Mouse (Mus musculus): ENCODE measurements around the gene Esrrg. TPM values are rescaled to one million over a fixed set of nuclear protein-coding genes. Genes with fewer than 3 reads are reported as not detected.

Gene Esrrg
- total and polyA plus RNA-seq, 3 experiments: not detected

GRCm38 (mm10) chr1:187676626-187677025 lies 68.0 kb downstream of the Esrrg start:
- no peak overlapping the region for H3K4me2 ChIP-seq (ENCODE audit: insufficient read depth, low read depth, poor library complexity, severe bottlenecking)
- no peaks in the 10 kb centered on the region for H3K4me1 ChIP-seq (ENCODE audit: control insufficient read depth in 1 of 2, insufficient read depth in 2 of 2)
- no peak overlapping the region for H3K9ac ChIP-seq (ENCODE audit: insufficient read depth, low read depth)
- no peaks in the 10 kb centered on the region for H3K79me2 ChIP-seq (replicated peaks; ENCODE audit: control insufficient read depth, extremely low read depth, insufficient read depth, poor library complexity, severe bottlenecking)
- H3K27ac ChIP-seq (ENCODE audit: insufficient read depth, low read depth): no peak overlapping the region
- H3K4me3 ChIP-seq (replicated peaks in 1 of 3; ENCODE audit: low read depth in 2 of 3, low read length in 2 of 3, poor library complexity in 1 of 3): no peak overlapping the region
- H3K9me3 ChIP-seq (replicated peaks; ENCODE audit: low read length): peaks cover 65% of the 10 kb centered on the region
- no peak for DNase-seq (ENCODE audit: extremely low read depth)
- H3K36me3 ChIP-seq (replicated peaks in 1 of 2; ENCODE audit: control insufficient read depth in 1 of 2, insufficient read depth in 1 of 2, low read length in 1 of 2): no peaks in the 10 kb centered on the region
- dilution Hi-C loops (cut with MboI; ENCODE audit: extremely low pct_ligation_motif_present, extremely low pct_unique_long_range_greater_than_20kb, low sequenced_read_pairs): no loop called here
- H3K27me3 ChIP-seq (replicated peaks): no peaks in the 10 kb centered on the region
- in situ Hi-C loops (cut with MboI; ENCODE audit: low pct_ligation_motif_present, low pct_unique_long_range_greater_than_20kb, low sequenced_read_pairs): no loop called here
- TF ChIP-seq CTCF (conservative IDR thresholded peaks at IDR 0.05 in 1 of 2, IDR thresholded peaks at IDR 0.05 in 1 of 2; ENCODE audit: low read depth in 2 of 2, low read length in 2 of 2) (no peak), ZKSCAN1 (IDR thresholded peaks at IDR 0.05; ENCODE audit: borderline replicate concordance, low read depth, low read length) (no peak), IRF4 (IDR thresholded peaks at IDR 0.05; ENCODE audit: low read depth, low read length) (no peak)

- no peak overlapping the region for H3K4me2 ChIP-seq (ENCODE audit: insufficient read depth, low read depth, poor library complexity, severe bottlenecking)
- H3K9me3 ChIP-seq (replicated peaks; ENCODE audit: low read length): peaks cover 70% of the 10 kb centered on the region
- H3K79me2 ChIP-seq (replicated peaks; ENCODE audit: control insufficient read depth, extremely low read depth, insufficient read depth, poor library complexity, severe bottlenecking): no peaks in the 10 kb centered on the region
- dilution Hi-C loops (cut with MboI; ENCODE audit: extremely low pct_ligation_motif_present, extremely low pct_unique_long_range_greater_than_20kb, low sequenced_read_pairs) (no loop called here), in situ Hi-C loops (cut with MboI; ENCODE audit: low pct_ligation_motif_present, low pct_unique_long_range_greater_than_20kb, low sequenced_read_pairs) (no loop called here)
- H3K4me3 ChIP-seq (replicated peaks in 1 of 3; ENCODE audit: low read depth in 2 of 3, low read length in 2 of 3, poor library complexity in 1 of 3): no peak overlapping the region
- TF ChIP-seq POLR2A (IDR thresholded peaks at IDR 0.05; ENCODE audit: low read depth, low read length) (no peak), ZMIZ1 (IDR thresholded peaks at IDR 0.05; ENCODE audit: low read depth, low read length) (no peak), ZKSCAN1 (IDR thresholded peaks at IDR 0.05; ENCODE audit: borderline replicate concordance, low read depth, low read length) (no peak), TCF12 (IDR thresholded peaks at IDR 0.05; ENCODE audit: low read depth, low read length) (no peak), E2F4 (IDR thresholded peaks at IDR 0.05; ENCODE audit: insufficient replicate concordance, low read depth, low read length) (no peak), MXI1 (IDR thresholded peaks at IDR 0.05; ENCODE audit: low read depth, low read length) (no peak), GABPA (IDR thresholded peaks at IDR 0.05; ENCODE audit: insufficient replicate concordance, low read depth, low read length) (no peak), ETS1 (conservative IDR thresholded peaks at IDR 0.05; ENCODE audit: low read depth, low read length) (no peak), SMC3 (IDR thresholded peaks at IDR 0.05; ENCODE audit: low read depth, low read length) (no peak), KAT2A (IDR thresholded peaks at IDR 0.05; ENCODE audit: insufficient replicate concordance, low read length) (no peak), IRF4 (IDR thresholded peaks at IDR 0.05; ENCODE audit: low read depth, low read length) (no peak), ELF1 (IDR thresholded peaks at IDR 0.05; ENCODE audit: low read depth, low read length) (no peak), NRF1 (IDR thresholded peaks at IDR 0.05; ENCODE audit: low read depth, low read length) (no peak), NELFE (IDR thresholded peaks at IDR 0.05; ENCODE audit: low read depth, low read length) (no peak), MYC (IDR thresholded peaks at IDR 0.05; ENCODE audit: low read depth, low read length) (no peak), MAZ (IDR thresholded peaks at IDR 0.05; ENCODE audit: low read depth, low read length) (no peak), JUN (IDR thresholded peaks at IDR 0.05; ENCODE audit: insufficient read depth, low read depth, low read length) (no peak), MAX (IDR thresholded peaks at IDR 0.05; ENCODE audit: low read length) (no peak), TBP (conservative IDR thresholded peaks at IDR 0.05; ENCODE audit: low read depth, low read length) (no peak)
- H3K27ac ChIP-seq (ENCODE audit: insufficient read depth, low read depth): no peak overlapping the region
- H3K4me1 ChIP-seq (ENCODE audit: control insufficient read depth in 1 of 2, insufficient read depth in 2 of 2): no peaks in the 10 kb centered on the region
- no peaks in the 10 kb centered on the region for H3K27me3 ChIP-seq (replicated peaks)
- no peak overlapping the region for H3K9ac ChIP-seq (ENCODE audit: insufficient read depth, low read depth)
- H3K36me3 ChIP-seq (replicated peaks in 1 of 2; ENCODE audit: control insufficient read depth in 1 of 2, insufficient read depth in 1 of 2, low read length in 1 of 2): no peaks in the 10 kb centered on the region
- DNase-seq (ENCODE audit: extremely low read depth): no peak
Measured at GRCm38 (mm10) chr1:187679246-187679645, 70.7 kb downstream of the Esrrg start.
